Mouse (Mus musculus): ENCODE results near the gene Nsdhl. TPM values are rescaled to one million over a fixed set of nuclear protein-coding genes. Genes with fewer than 3 reads are reported as not detected.

The Nsdhl gene
- polyA plus RNA-seq, 1 experiment from 2014 or later, result 45.0 TPM

MicroRNAs within 50 kb of the gene (microRNA counts, 519-probe panel; counts per million panel counts)
- not detected for microRNA mmu-miR-2137

Small RNA genes within 50 kb of the gene (microRNA-seq; reads per million reads assigned to microRNA genes)
- 1.2 reads per million for gene Mir2137

Other genes starting within 250 kb of the Nsdhl start
- gene Gabrq, start 93.4 kb upstream of the Nsdhl start, polyA plus RNA-seq (2014; fragmentation: Nextera tagmentation; extraction: Ambion mirVana), result 2.0 and 2.3 TPM in 2 replicates
- gene Cetn2, start 146 bp upstream of the Nsdhl start, polyA plus RNA-seq (2014; fragmentation: Nextera tagmentation; extraction: Ambion mirVana), result 97.6 and 103 TPM in 2 replicates
- 0.76 and 0.87 TPM in 2 replicates for gene Zfp185, start 68.8 kb downstream of the Nsdhl start, polyA plus RNA-seq (2014; fragmentation: Nextera tagmentation; extraction: Ambion mirVana)
- not detected in 2 replicates for gene Pnma5, start 118.5 kb downstream of the Nsdhl start, polyA plus RNA-seq (2014; fragmentation: Nextera tagmentation; extraction: Ambion mirVana)
- 1.3 and 1.7 TPM in 2 replicates for gene Pnma3, start 146.2 kb downstream of the Nsdhl start, polyA plus RNA-seq (2014; fragmentation: Nextera tagmentation; extraction: Ambion mirVana)
- 0.43 and 0.69 TPM in 2 replicates for gene Xlr4a, start 163.9 kb downstream of the Nsdhl start, polyA plus RNA-seq (2014; fragmentation: Nextera tagmentation; extraction: Ambion mirVana)
- 2.5 and 6.9 TPM in 2 replicates for gene Xlr3a, start 178.5 kb downstream of the Nsdhl start, polyA plus RNA-seq (2014; fragmentation: Nextera tagmentation; extraction: Ambion mirVana)
- 0.22 and 0.84 TPM in 2 replicates for gene Gm14685, start 198.5 kb downstream of the Nsdhl start, polyA plus RNA-seq (2014; fragmentation: Nextera tagmentation; extraction: Ambion mirVana)
- not detected in 2 replicates for gene Xlr5b, start 230.2 kb downstream of the Nsdhl start, polyA plus RNA-seq (2014; fragmentation: Nextera tagmentation; extraction: Ambion mirVana)
- 0.28 and 0.63 TPM in 2 replicates for gene DXBay18, start 230.9 kb downstream of the Nsdhl start, polyA plus RNA-seq (2014; fragmentation: Nextera tagmentation; extraction: Ambion mirVana)

Measured in forebrain, embryonic 14.5 days (tissue).